Mouse (Mus musculus) bone marrow macrophage, adult 2 months (primary cell): Measurements from ENCODE around the gene Rdh16. TPM values are rescaled to one million over a fixed set of nuclear protein-coding genes. Genes with fewer than 3 reads are reported as not detected.
"Not testable (repeated sequence)": the region's sequence is repeated elsewhere in the genome, so short reads cannot be mapped to it uniquely, and the experiment has no call there.

Experiments used
- H3K27ac ChIP-seq: 2 replicates; pipeline ENCODE4 v1.5.1; 2012; ENCODE audit warnings: low read depth, low read length; ENCODE audit not compliant: insufficient read depth
- H3K4me1 ChIP-seq: 2 replicates; pipeline ENCODE4 v1.6.1; 2012; ENCODE audit warnings: low read length; ENCODE audit not compliant: control insufficient read depth, insufficient read depth
- H3K4me3 ChIP-seq: 2 replicates; pipeline ENCODE4 v1.5.1; 2012; ENCODE audit warnings: mild to moderate bottlenecking, low read length, moderate library complexity; ENCODE audit not compliant: insufficient read depth
- CTCF ChIP-seq: IDR thresholded peaks from 2 replicates; pipeline ENCODE4 v1.5.1; 2012; ENCODE audit warnings: low read depth, mild to moderate bottlenecking, low read length, moderate library complexity
- POLR2A ChIP-seq: IDR thresholded peaks from 2 replicates; pipeline ENCODE4 v1.6.1; 2012; ENCODE audit warnings: mild to moderate bottlenecking, low read depth, low read length, borderline replicate concordance
- polyA plus RNA-seq: library from polyadenylated mRNA; stranded (reverse); fragments of >200 nt; gene quantifications from 2 replicates; pipeline ENCODE4 v1.2.4, GENCODE M21; 2012; ENCODE audit not compliant: missing spikeins, insufficient read depth, insufficient read length

Gene Rdh16
- polyA plus RNA-seq: not detected in 2 replicates

DNA sequence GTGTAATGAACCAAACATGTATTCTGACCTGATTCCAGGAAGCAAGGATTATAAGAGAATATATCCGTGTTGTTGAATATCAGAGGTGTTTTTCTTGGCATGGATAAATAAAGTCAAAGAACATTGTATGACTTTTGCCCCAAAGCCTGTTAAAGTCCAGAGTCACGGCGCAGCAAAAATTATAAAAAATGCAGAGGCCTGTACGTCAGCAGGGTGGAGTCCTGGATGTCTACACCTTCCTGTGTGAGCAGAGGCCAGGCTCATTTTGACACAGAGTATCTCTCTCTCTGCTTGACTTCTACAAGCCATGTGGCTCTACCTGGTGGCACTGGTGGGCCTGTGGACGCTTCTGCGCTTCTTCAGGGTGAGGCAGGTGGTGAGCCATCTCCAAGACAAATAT is at the start of gene Rdh16:
Gene Rdh16, plus strand, starts transcription at position 262 of the 400 bp plus-strand sequence.
- no peak for TF ChIP-seq POLR2A
- TF ChIP-seq CTCF: no peak
- Histone ChIP-seq H3K4me1 (no peaks in the 10 kb centered on the region), H3K4me3 (no peak within 1 kb of the TSS), H3K27ac (no peak within 1 kb of the TSS)

DNA sequence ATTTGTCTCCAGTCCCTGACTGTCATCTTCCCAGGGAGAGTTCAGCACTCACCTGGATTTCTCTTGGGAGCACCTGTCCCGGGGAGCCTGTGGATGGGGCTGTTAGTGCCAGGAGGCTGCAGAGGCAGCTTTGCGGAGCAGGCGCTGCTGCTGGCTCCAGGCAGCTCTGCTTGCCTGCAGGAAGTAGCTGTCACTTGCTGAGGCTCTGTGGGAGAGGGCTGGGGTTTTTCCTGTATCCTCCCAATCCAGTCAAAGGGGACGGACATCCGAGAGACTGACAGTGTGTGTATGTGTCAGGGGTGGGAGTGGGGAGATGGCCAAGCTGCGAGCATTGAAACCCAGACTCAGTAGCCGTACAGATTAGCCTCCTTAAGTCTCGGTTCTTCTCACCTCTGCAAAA is 49.4 kb upstream of the Rdh16 start, which contains the start of gene Gpr182:
Gene Gpr182, minus strand, starts transcription at position 185 of the 400 bp plus-strand sequence.
- Histone ChIP-seq H3K4me1 (no peaks in the 10 kb centered on the region), H3K4me3 (no peak within 1 kb of the TSS), H3K27ac (no peak within 1 kb of the TSS)
- TF ChIP-seq POLR2A: no peak
- no peak for TF ChIP-seq CTCF

DNA sequence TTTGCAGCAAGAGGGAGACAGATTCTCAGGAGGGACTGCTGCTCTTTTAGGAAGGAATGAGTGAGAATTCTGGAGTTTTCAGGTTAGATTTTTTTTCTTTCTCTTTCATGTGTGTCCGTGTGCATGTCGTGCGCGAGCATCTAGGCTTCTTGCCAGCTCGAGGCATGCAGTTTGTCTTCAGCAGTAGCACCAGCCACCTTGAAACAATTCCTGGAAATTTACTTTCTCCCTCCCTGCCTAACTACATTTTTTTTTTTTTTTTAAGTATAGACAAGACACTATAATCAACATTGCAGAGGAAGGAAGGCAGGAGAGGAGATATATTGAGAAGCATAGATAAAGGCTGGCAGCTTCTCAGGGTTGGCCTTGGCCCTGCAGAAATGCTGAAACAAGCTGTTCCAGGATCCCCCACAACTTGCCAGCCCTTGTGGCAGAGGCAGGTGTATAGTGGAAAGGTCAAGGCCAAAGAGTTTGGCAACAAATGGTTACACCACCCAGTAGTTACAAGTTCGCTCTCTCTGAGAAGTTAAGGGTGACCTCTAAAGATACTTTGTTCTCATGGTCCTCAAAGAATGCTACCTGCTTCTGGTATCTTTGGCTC is 46.3 kb upstream of the Rdh16 start:
- no peaks in the 10 kb centered on the region for H3K4me1 ChIP-seq
- TF ChIP-seq CTCF: no peak
- TF ChIP-seq POLR2A: no peak
- no peak overlapping the region for H3K4me3 ChIP-seq
- no peak overlapping the region for H3K27ac ChIP-seq

DNA sequence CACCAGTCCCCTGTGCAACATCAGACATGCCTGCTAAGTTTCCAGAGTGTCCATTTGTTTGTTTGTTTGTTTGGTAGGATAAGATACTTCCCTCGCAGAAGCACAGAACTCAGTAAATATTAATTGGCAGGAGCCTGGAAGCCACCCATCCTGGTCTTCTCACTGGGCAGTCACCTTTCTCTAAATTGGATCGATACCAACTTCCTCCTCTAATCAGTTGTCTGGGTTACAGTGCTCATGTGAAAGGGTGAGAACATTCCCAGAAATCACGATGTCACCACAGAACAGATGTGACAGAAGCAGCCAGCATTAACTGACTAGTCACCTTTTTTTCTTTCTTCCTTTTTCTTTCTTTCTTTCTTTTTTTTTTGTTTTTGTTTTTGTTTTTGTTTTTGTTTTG is 45.7 kb upstream of the Rdh16 start:
- Histone ChIP-seq H3K27ac (no peak overlapping the region), H3K4me1 (no peaks in the 10 kb centered on the region), H3K4me3 (no peak overlapping the region)
- TF ChIP-seq CTCF (no peak), POLR2A (no peak)

DNA sequence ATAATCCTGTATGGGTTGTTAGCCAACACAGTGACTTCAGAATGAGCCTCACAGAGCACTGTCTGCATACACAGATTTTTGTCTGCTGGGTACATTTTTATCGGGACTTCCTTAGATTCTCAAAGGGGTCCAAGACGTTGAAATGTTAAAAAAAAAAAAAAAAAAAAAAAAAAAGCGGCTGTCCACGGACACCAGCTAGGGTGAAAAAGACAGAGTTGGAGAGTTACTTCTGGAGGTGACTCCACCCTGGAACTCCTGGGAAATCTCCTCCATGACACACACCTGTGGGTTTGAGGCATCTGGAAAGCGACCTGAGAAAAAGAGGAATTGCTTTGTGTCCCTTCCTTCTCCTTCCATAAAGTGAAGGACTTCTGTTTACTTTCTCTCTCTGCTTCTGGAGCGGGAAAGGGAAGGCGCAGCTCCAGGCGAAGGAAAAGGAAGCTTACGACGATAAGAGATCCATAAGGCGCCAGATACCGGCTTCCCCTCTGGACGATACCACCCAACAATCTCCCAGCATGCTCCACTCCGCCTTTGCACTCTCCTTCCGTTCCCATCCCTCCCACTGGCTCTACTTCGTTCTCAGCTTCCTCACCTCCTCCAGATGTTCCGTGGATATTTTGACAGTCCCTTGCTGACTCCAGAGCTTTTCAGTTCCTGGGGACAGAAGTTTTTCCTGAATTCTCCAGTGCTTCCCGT is 45.0 kb upstream of the Rdh16 start:
- Histone ChIP-seq H3K4me1 (no peaks in the 10 kb centered on the region), H3K27ac (no peak overlapping the region), H3K4me3 (no peak overlapping the region)
- no peak for TF ChIP-seq CTCF
- TF ChIP-seq POLR2A: no peak

DNA sequence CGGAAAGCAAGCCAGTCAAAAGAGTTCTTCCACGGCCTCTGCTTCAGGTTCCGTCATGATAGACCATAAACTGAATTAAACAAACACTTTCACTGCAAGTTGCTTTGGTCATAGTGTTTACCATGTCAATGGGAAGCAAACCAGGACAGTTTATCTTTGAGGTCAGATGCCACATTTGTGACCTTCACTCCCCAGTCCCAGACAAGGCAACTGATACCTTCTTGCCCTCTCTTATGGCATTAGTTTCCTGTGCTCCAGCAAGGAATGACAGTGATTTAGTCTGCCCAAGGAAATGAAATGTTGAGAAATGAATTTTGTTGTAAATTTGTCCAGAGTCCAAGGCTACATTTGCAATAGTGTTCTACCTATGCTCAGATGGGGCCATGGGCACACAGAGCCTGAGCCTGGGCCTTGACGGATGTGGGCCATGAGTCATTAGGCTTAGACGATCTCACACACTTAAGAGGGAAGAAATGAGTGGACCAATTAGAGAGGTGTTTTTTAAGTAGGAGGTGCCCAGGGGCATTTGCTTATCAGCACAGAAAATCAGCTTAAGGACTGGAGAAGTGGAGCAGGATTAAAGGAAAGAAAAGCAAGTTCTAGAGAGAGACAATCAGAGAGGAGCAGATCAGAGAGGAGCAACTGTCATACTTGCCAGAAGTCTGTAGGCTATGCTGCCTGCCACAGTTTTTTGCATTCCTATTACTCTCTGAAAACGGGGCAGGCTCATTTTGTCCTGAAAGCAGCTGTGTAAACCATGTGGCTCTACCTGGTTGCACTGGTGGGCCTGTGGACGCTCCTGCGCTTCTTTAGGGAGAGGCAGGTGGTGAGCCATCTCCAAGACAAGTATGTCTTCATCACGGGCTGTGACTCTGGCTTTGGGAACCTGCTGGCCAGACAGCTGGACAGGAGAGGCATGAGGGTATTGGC is 41.5 kb upstream of the Rdh16 start, which contains the start of the genes Rdh1 and Rdh16f1:
Gene Rdh1, plus strand, starts transcription at position 541 of the 930 bp plus-strand sequence.
Gene Rdh16f1, plus strand, starts transcription at position 607 of the 930 bp plus-strand sequence.
- no peak within 1 kb of the TSS for H3K27ac ChIP-seq
- H3K4me3 ChIP-seq: no peak within 1 kb of the TSS
- H3K4me1 ChIP-seq: no peaks in the 10 kb centered on the region
- TF ChIP-seq CTCF (no peak), POLR2A (no peak)

DNA sequence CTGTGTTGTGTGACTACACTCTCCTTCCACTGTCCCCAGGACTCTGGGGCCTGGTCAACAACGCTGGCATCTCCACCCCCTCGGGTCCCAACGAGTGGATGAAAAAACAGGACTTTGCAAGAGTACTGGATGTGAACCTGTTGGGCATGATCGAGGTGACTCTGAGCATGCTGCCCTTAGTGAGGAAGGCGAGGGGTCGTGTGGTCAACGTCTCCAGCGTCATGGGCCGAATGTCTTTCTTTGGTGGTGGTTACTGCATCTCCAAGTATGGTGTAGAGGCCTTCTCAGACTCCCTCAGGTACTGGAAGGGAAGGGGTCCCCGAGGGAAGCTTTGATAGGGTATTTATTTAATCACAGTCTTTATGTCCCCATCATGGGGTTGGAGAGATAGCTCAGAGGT is 38.0 kb upstream of the Rdh16 start:
- not testable (repeated sequence) for H3K27ac ChIP-seq, H3K4me1 ChIP-seq

DNA sequence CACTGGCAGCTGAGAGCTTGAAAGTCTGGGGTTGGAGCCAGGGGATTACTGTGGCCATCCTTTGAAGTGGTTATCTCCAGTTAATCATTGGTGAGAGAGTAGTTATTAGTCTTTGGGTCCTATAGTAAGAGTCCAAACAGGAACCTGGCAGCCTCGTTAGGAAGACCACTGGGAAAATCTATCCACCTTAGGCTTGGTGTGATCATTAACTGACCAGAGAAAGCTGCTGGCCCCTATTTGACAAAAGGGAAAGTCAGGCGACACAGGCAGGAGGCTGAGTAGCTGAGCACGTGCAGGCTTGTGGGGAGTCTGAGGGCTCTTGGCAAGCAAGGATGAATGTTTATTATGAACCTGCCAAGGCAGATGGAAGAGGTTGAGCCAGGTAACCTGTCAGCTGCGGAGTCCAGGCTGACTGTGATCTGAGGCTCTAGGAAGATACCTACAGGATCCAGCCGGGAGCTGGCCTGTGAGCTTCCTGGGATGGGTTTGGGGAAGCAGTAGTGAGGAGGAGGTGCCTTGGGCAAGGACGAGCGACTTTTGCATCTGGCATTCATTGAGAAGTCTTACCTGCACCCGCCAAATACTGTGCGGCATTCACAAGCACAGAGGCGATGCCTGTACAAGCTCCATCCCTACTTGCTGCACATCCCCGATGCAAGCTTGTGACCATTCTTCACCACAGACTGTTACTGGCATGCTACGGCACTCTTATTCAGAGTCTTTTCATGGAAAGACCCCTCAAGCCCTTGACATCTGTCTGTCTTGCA is 36.9 kb upstream of the Rdh16 start:
- Histone ChIP-seq H3K4me3 (no peak overlapping the region), H3K27ac (no peak overlapping the region), H3K4me1 (no peaks in the 10 kb centered on the region)
- TF ChIP-seq CTCF: no peak

More for the DNA sequence above, 38.0 kb upstream of the Rdh16 start:
- H3K4me3 ChIP-seq: not testable (repeated sequence)

DNA sequence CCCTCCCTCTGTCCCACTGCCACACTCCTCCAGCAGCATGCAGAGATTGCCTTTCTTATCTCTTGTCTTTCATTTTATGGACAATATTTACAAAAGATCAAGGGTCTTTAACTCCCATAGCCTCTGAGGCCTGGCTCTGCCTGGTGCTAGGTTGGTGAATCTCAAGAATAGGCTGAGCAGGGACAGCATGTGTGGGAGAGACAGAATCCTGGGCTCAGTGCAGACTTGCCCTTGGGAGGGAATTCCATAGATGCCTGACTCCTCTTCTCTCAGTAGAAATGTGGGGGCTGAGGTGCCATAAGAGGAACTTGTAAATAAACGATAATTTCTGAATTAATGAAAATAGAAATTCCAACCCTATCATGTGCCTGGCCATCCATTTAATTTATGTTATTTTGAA is 34.4 kb upstream of the Rdh16 start:
- Histone ChIP-seq H3K27ac (no peak overlapping the region), H3K4me1 (no peaks in the 10 kb centered on the region), H3K4me3 (no peak overlapping the region)
- no peak for TF ChIP-seq POLR2A
- TF ChIP-seq CTCF: no peak
